Mouse (Mus musculus) splenic B cell, adult 2 months (primary cell): ENCODE data around the gene Rps27.

ENCODE experiments used
- DNase-seq: peaks from one replicate; pipeline ENCODE4 v3.0.0-alpha.2; 2011; ENCODE audit warnings: low read depth, low spot score
- H3K27me3 ChIP-seq: 2 replicates; pipeline ENCODE4 v1.6.1; 2012; ENCODE audit warnings: mild to moderate bottlenecking, low read length, moderate library complexity, mixed read lengths; ENCODE audit not compliant: control insufficient read depth, poor library complexity, insufficient read depth, severe bottlenecking
- H3K36me3 ChIP-seq: 2 replicates; pipeline ENCODE4 v1.6.1; 2012; ENCODE audit warnings: mild to moderate bottlenecking, low read length, moderate library complexity, mixed read lengths; ENCODE audit not compliant: control insufficient read depth, poor library complexity, insufficient read depth, severe bottlenecking

The Rps27 gene

DNA sequence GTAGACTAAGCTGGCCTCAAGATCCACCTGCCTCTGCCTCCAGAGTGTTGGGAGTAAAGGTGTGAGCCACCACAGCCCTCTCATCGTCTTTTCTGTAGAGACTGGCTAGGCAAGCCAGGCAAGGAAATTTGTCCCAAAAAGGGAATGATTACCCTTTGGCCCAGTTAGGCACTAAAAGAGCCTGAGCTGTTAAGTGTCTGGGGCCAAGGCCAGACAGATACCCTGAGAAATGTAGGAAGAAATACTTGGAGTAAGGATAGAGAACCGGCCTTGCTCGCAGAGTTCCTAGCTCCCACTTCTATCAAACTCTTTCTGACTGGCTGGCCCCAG lies 34.1 kb upstream of the Rps27 start:
- DNase-seq: no peak

DNA sequence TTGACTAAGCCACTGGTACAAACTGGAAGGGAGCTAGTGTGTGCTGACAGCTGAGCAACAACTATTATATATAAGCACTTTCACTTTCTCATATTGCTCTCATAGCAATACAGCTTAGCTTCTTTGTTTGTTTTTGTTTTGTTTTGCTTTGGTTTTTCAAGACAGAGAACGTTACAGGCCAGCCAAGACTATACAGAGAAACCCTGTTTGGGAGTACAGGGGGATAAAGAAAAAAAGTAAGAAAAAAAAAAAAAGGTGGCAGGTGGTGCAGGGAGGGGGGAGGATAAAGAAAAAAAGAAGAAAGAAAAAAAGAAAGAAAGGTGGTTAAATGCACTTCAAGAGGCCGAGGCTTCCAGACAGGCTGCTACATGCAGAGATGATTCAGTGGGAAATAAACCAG lies 32.0 kb upstream of the Rps27 start:
- DNase-seq: no peak
- Histone ChIP-seq H3K36me3 (no peaks in the 10 kb centered on the region), H3K27me3 (no peaks in the 10 kb centered on the region)

More for the DNA sequence above, 34.1 kb upstream of the Rps27 start:
- Histone ChIP-seq H3K27me3 (no peaks in the 10 kb centered on the region), H3K36me3 (peaks cover 2% of the 10 kb centered on the region; the same call in 1 of the 2 replicates)

DNA sequence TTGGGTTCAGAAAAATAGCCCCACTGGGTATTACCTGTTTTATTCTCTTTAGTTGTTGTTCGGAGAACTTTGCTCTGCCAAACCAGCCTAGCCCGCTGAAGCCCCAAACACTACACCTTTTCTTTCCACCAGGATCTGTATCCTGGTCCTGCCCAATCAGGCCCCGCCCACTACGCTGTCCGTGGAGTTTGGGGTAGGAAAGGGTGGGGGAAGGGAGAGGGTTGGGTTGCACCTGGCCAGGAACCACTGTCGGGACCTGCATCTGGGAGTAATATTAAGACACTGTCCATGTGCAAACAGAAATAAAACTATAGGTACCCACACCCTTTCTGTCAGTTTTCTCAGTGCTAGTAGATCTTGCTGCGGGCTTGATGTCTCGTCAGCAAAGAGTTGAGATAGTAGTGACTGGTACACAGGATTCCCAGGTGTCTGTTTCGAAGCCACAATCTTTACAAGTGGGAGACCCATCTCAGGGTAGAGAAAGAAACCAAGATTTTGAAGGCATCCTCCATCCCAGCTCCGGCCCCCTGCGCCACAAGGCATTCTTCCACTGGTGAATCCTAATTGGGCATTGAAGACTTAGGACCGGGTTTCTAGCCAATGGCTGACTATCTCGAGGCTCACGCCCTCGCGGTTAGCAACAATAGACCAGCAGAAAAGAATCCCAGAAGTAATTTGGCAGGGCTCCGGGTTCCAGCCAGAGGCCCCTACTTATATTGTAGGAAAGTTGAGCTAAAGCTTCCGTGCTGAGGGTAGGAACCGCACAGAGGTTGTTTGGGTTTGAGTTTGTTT lies 29.7 kb upstream of the Rps27 start, which contains the start of gene Creb3l4:
Gene Creb3l4, minus strand, starts transcription at position 529 of the 792 bp plus-strand sequence.
- no peaks in the 10 kb centered on the region for H3K36me3 ChIP-seq
- no peaks in the 10 kb centered on the region for H3K27me3 ChIP-seq
- DNase-seq: no peak

DNA sequence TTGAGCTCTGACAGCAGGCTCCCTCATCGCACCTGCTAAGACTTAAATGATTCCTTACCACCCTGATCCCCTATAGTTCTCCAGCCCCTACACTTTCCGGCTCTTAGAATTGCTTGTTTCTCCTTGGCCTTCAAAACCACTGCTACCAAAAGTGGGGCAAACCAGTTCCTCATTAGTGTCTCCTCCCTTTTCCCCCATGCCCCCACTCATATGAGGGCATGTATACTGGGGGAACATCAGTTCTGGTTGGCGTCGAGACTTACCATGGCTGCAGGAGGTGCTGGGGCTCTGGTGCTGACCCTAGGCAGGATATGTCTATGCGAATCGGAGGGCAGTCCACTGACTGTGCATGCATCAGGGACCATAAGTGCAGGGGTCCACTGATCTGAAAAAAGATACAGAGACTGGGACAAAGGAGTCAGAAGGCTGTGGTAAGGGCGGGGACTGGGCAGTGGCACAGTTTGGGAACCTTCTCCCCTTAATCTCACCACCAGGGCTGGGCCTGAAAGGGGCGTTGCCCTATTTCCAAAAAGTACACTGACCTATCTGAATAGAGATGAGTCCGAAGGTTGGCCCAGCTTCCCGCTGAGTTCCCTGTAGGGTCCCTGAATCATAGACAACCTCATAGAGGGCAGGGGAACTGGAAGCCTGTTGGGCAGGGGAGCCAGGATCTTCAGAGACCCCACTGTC lies 28.4 kb upstream of the Rps27 start:
- no peak for DNase-seq
- H3K36me3 ChIP-seq: no peaks in the 10 kb centered on the region
- no peaks in the 10 kb centered on the region for H3K27me3 ChIP-seq

DNA sequence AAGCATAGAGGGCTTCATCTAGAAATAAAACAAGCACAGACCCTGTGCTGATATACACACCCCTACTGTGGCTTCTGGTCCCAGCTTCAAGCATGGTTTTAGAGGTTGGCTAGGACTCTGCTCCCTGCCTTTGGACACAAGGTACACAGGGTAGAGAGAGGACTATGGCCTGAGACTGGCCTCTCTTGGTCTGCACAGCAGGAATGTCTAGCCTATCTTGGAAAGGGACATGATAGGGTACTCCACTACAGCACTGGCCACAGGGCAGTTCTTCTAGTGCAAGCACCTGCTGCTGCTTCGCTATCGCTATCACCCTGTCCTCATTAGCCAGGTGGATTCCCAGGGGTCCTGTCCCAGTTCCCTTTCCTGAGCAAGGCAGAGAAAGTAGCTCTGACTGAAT lies 27.8 kb upstream of the Rps27 start:
- no peaks in the 10 kb centered on the region for H3K27me3 ChIP-seq
- no peak for DNase-seq
- H3K36me3 ChIP-seq: 0 out of 2 replicates have a peak, but pooled peaks cover 2% of the 10 kb centered on the region

DNA sequence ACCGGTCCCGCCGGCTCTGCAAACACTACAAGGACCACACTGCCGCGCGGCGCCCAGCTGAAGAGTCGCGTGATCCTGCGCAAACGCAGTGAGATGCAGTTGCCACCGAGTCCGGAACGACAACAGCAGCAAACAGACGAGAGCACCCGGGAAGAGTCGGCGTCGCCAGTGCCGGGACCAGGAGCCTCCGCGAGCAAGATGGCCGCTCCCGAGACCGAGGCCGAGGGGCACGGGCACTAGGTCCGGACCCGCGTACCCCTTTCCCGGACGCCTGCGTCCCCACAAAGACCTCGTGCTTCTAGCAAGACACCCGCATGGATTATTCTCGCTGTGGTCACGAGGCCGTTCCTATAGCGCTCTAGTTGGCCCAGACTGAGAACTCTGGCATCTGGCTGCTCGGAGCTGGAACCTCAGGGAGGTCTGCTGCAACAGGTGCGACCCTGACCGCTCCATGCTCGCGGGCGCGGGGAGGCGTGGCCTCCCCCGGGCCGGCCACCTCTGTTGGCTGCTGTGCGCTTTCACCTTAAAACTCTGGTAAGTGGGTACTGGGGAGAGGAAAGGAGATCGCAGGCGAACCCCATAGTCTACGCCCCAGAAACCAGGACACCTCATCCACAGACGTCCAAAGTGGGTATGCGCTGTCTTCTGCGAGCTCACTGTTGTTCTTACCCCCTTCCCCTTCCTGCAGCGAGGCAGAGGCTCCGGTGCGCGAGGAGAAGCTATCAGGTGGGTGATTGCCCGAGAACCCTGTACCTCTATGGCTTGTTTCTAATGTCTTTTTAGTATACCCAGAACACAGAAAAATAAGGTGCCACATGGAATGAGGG lies 18.3 kb upstream of the Rps27 start, which contains the start of gene Jtb:
Gene Jtb, plus strand, starts transcription at position 91 of the 827 bp plus-strand sequence.
- peak; percentile 94 for DNase-seq
- Histone ChIP-seq H3K36me3 (peaks cover 15% of the 10 kb centered on the region), H3K27me3 (no peaks in the 10 kb centered on the region)

DNA sequence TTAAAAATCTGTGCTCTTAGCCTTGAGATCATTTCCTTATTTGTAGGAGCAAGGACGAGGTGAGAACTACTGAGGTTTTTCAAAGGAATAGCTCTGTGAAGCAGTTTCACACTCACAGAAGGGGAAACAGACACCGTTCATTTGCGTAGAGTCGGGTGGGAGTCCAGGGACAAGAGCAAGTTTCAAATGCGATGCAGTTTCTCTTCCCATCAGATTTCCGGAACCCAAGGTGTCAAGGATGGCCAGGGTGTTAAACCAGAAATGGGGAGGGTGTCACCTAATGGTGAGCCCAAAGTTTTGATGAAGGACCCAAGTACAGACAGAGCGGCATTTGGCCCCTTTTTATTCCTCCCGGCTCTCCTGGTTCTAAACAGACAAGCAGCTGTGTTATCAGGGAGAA lies 17.6 kb upstream of the Rps27 start:
- Histone ChIP-seq H3K36me3 (peaks cover 12% of the 10 kb centered on the region), H3K27me3 (no peaks in the 10 kb centered on the region)
- peak; percentile 78 for DNase-seq

DNA sequence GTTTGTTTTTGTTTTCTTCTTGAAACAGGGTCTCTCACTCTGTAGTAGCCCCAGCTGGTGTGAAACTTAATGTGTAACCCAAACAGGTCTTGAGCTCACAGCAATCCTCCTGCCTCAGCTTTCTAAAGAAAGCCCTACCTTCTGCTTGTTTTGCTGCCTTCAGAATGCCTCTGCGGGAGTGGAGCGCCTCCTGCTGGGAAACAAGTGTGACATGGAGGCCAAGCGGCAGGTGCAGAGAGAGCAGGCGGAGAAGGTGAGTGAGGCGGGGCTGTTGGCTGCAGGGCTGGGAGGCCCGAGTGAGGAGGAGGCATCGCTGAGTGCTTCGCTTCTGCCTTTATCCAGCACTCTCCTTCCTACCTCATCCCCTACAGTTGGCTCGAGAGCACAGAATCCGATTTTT lies 10.9 kb upstream of the Rps27 start:
- no peak for DNase-seq
- Histone ChIP-seq H3K27me3 (no peaks in the 10 kb centered on the region), H3K36me3 (no peaks in the 10 kb centered on the region)

DNA sequence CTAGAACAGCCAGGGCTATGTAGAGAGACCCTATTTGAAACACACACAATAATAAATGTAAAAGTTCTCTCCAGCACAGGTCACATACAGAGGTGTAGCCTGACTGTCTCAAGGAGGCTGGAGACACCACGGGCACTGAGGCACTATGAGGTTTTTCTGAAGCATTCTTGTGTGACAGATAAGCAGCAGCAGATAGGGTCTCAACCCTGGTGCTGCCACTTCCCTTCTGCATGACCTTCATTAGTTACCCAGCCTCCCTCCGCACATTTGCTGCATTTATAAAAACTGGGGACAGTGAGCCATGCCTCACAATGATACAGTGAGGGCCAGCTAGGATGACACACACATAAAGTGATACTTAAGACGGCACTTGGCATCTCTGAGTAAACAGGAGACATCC lies 9.5 kb upstream of the Rps27 start:
- Histone ChIP-seq H3K36me3 (no peaks in the 10 kb centered on the region), H3K27me3 (no peaks in the 10 kb centered on the region)
- DNase-seq: no peak

DNA sequence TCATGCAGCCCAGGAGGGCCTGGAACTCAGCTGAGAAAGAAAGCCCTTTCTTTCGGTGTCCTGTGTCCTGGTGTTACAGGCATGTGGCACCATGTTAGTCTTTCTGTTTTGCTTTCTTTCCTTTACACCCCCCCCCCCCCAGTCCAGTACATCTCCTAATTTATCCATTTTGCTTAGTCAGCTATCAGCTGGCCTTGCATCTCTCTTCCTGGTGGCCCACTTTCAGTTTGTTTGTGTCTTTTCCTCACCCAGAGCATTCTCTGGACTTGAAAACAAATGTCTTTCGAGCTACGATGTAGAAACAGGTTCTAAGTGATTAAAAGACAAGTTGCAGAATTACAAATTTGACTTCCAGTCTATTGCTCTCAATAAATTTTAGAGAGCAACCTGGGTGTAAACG lies 9.0 kb upstream of the Rps27 start:
- DNase-seq: no peak
- Histone ChIP-seq H3K36me3 (no peaks in the 10 kb centered on the region), H3K27me3 (no peaks in the 10 kb centered on the region)

DNA sequence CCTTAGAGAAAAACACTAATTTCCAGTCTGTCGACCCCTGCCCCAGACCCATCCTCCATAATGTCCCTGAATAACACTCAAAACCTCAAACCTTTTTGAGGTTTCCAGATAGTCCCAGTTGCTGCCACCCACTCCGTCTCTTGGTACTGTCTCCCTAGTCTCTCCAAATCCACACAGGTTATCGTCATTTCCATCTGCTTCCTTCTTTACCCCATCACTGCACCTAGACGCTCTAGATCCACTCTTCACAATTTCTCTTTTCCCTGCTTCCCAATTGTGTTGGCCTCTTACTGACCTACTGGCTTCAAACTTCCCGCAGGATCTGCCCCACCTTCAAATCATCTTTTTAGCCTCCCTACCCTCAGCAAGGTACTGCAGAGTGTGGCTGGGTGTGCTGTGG lies 7.7 kb upstream of the Rps27 start:
- Histone ChIP-seq H3K27me3 (no peaks in the 10 kb centered on the region), H3K36me3 (no peaks in the 10 kb centered on the region)
- DNase-seq: no peak

DNA sequence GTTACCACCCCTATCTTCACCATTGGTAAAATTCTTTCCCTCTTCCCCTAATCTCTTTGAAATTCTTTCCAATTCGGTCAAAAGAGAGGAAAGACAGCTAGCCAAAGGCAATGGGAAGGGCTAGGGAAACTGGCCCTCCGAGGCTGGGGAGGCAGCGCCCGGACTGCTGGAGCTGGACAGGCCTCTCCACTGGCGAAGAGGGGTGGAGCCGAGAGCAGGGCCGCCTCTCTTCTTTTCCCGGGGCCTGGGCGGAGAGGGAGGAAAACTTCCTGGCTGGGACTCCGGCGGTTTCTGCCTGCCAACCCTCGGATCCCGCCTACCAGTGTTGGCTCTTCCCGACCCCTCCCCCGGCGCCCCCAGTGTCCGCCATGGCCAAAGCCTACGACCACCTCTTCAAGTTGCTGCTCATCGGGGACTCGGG lies 7.1 kb upstream of the Rps27 start:
- Histone ChIP-seq H3K36me3 (no peaks in the 10 kb centered on the region), H3K27me3 (no peaks in the 10 kb centered on the region)
- DNase-seq: no peak

DNA sequence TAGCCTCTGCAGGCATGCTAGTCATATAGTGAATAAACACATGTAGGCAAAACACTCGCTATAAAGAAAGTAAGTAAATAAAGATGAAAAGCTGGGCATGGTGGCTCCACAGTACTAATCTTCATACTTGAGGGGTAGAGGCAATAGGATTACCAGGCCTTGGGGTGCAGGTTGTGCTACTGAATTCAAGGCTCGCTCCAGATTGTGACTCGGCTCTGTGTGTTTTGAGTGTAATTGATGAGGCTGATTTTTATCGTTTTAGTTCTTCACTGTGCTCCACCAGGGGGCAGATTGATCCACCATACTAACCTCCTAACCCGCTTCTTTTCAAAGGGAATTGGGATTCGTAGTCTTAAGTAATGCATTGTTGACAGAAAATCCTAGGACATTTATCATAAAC lies 6.6 kb upstream of the Rps27 start:
- no peaks in the 10 kb centered on the region for H3K27me3 ChIP-seq
- DNase-seq: peak; percentile 78

DNA sequence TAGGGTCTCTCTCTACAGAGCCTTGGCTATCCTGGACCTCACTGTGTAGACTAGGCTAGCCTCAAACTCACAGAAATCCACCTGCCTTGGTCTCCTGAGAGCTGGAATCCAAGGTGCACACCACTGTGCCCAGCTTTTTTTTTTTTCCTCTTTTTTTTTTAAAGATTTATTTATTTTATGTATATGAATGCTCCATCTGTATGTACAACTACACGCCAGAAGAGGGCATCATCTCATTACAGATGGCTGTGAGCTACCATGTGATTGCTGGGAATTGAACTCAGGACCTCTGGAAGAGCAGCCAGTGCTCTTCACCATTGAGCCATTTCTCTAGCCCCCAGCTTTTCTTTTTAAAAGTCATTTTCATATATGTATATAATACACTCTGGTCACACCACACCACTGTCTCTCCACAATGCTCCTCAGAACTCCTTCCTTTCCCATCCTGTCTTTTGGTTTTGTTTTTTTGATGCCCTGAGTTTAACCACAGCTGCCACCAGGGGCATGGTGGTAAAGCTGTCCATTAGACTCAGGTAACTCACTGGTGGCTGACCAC lies 2.5 kb upstream of the Rps27 start:
- peak; percentile 66 for DNase-seq
- H3K27me3 ChIP-seq: no peaks in the 10 kb centered on the region
- peaks cover 4% of the 10 kb centered on the region; the same call in 1 of the 2 replicates for H3K36me3 ChIP-seq

More for the DNA sequence above, 6.6 kb upstream of the Rps27 start:
- H3K36me3 ChIP-seq: no peaks in the 10 kb centered on the region
